Mouse (Mus musculus) C2C12 (cell line): Measurements from ENCODE around the gene Acadl.

ENCODE experiments used
- CTCF ChIP-seq: IDR thresholded peaks from one replicate; pipeline ENCODE4 v1.5.1; 2011; ENCODE audit not compliant: control insufficient read depth, insufficient read depth, insufficient read length
- USF1 ChIP-seq: IDR thresholded peaks from one replicate; pipeline ENCODE4 v1.6.1; 2011; ENCODE audit warnings: low read depth, mild to moderate bottlenecking, control low read depth, moderate library complexity

DNA sequence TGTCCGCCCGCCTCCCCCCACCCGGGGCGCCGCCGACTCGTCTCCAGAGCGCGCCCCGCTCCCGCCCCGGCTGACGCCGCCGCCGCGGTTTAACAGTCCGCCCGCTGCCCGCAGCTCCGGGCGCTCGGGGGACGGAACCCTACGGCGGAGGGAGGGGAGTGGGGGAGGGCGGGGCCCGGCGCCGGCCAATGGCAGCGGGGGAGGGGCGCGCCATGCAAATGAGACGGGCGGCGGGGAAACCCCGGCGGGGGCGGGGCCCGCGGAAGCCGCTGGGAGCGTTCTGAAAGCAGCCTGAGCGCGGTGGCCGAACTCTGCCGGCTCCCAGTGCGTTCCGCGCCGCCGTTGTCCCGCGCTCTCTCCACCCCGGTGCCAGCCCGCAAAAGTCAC lies 45.6 kb downstream of the Acadl start, which contains the start of gene Kansl1l:
- TF ChIP-seq CTCF = no peak
- no peak for TF ChIP-seq USF1
